Mouse (Mus musculus) kidney, adult 2 months (tissue): Measurements from ENCODE around the gene Mettl14.

Source experiments
- CTCF ChIP-seq: fragments of 200-500 bp; conservative IDR thresholded peaks from 2 replicates; pipeline ENCODE4 v1.5.1; 2011; ENCODE audit warnings: low read depth, mild to moderate bottlenecking, control low read depth, low read length, moderate library complexity, mixed read lengths; ENCODE audit not compliant: insufficient read depth, insufficient read length
- POLR2A ChIP-seq: fragments of 200-500 bp; IDR thresholded peaks from one replicate; pipeline ENCODE4 v1.6.1; 2011; ENCODE audit warnings: low read depth, low read length, control low read depth

- TF ChIP-seq CTCF (no peak), POLR2A (no peak)
Observed at GRCm38 (mm10) chr3:123411821-123412578, 26.1 kb upstream of the Mettl14 start.
